Mouse (Mus musculus) splenic B cell, adult 2 months (primary cell): ENCODE measurements at regions not wholly inside any gene's neighbourhood (a gene's known extent, or its start where the extent isn't known, plus 50 kb on each side); places are given as distances from the start of the nearest gene placed in this dataset.

Experiments used
- DNase-seq: peaks from one replicate; pipeline ENCODE4 v3.0.0-alpha.2; 2011; ENCODE audit warnings: low read depth, low spot score
- H3K27me3 ChIP-seq: 2 replicates; pipeline ENCODE4 v1.6.1; 2012; ENCODE audit warnings: mild to moderate bottlenecking, low read length, moderate library complexity, mixed read lengths; ENCODE audit not compliant: control insufficient read depth, poor library complexity, insufficient read depth, severe bottlenecking
- H3K36me3 ChIP-seq: 2 replicates; pipeline ENCODE4 v1.6.1; 2012; ENCODE audit warnings: mild to moderate bottlenecking, low read length, moderate library complexity, mixed read lengths; ENCODE audit not compliant: control insufficient read depth, poor library complexity, insufficient read depth, severe bottlenecking

- no peaks in the 10 kb centered on the region; the same call in 1 of the 2 replicates for H3K27me3 ChIP-seq
- no peak for DNase-seq
These were observed 77.5 kb upstream of the Prep start for GRCm38 (mm10) chr10:44989539-44989938.

GRCm38 (mm10) chr10:44988756-44989155 is 78.2 kb upstream of the Prep start:
- no peaks in the 10 kb centered on the region for H3K36me3 ChIP-seq
- H3K27me3 ChIP-seq = no peaks in the 10 kb centered on the region; the same call in 1 of the 2 replicates
- DNase-seq = no peak

More at GRCm38 (mm10) chr10:44989539-44989938, 77.5 kb upstream of the Prep start:
- H3K36me3 ChIP-seq = no peaks in the 10 kb centered on the region

GRCm38 (mm10) chr10:44987615-44988014 is 79.4 kb upstream of the Prep start:
- no peaks in the 10 kb centered on the region; the same call in 1 of the 2 replicates for H3K27me3 ChIP-seq
- DNase-seq = no peak
- no peaks in the 10 kb centered on the region for H3K36me3 ChIP-seq

- no peaks in the 10 kb centered on the region for H3K36me3 ChIP-seq
- H3K27me3 ChIP-seq = peaks cover 2% of the 10 kb centered on the region; the same call in 1 of the 2 replicates
- no peak for DNase-seq
These were observed 85.1 kb upstream of the Prep start for GRCm38 (mm10) chr10:44981913-44982312.

GRCm38 (mm10) chr10:44976815-44977214 is 90.2 kb upstream of the Prep start:
- peaks cover 2% of the 10 kb centered on the region; the same call in 1 of the 2 replicates for H3K27me3 ChIP-seq
- DNase-seq = no peak
- no peaks in the 10 kb centered on the region for H3K36me3 ChIP-seq

GRCm38 (mm10) chr10:44971911-44972310 is 95.1 kb upstream of the Prep start:
- no peak for DNase-seq
- Histone ChIP-seq H3K36me3 (no peaks in the 10 kb centered on the region), H3K27me3 (no peaks in the 10 kb centered on the region)

- no peak for DNase-seq
- Histone ChIP-seq H3K27me3 (no peaks in the 10 kb centered on the region; the same call in 1 of the 2 replicates), H3K36me3 (no peaks in the 10 kb centered on the region)
These were observed 107.0 kb upstream of the Prep start for GRCm38 (mm10) chr10:44959968-44960367.

- Histone ChIP-seq H3K27me3 (no peaks in the 10 kb centered on the region; the same call in 1 of the 2 replicates), H3K36me3 (no peaks in the 10 kb centered on the region)
- no peak for DNase-seq
These were observed 121.7 kb upstream of the Prep start for GRCm38 (mm10) chr10:44945205-44945725.

- no peak for DNase-seq
- Histone ChIP-seq H3K27me3 (no peaks in the 10 kb centered on the region), H3K36me3 (no peaks in the 10 kb centered on the region)
These were observed 127.6 kb upstream of the Prep start for GRCm38 (mm10) chr10:44939403-44939802.

- no peak for DNase-seq
- Histone ChIP-seq H3K36me3 (no peaks in the 10 kb centered on the region), H3K27me3 (no peaks in the 10 kb centered on the region)
These were observed 130.0 kb upstream of the Prep start for GRCm38 (mm10) chr10:44936976-44937500.

GRCm38 (mm10) chr10:44930796-44931195 is 136.2 kb upstream of the Prep start:
- Histone ChIP-seq H3K27me3 (no peaks in the 10 kb centered on the region), H3K36me3 (no peaks in the 10 kb centered on the region)
- no peak for DNase-seq

- Histone ChIP-seq H3K27me3 (no peaks in the 10 kb centered on the region), H3K36me3 (no peaks in the 10 kb centered on the region)
- no peak for DNase-seq
These were observed 153.1 kb upstream of the Prep start for GRCm38 (mm10) chr10:44913751-44914388.

- Histone ChIP-seq H3K27me3 (no peaks in the 10 kb centered on the region), H3K36me3 (no peaks in the 10 kb centered on the region)
- DNase-seq = no peak
These were observed 162.5 kb upstream of the Prep start for GRCm38 (mm10) chr10:44904520-44904919.

- no peaks in the 10 kb centered on the region for H3K27me3 ChIP-seq
- H3K36me3 ChIP-seq = no peaks in the 10 kb centered on the region
- no peak for DNase-seq
These were observed 165.8 kb upstream of the Prep start for GRCm38 (mm10) chr10:44901203-44901602.

GRCm38 (mm10) chr10:44892124-44892523 is 174.9 kb upstream of the Prep start:
- no peak for DNase-seq
- Histone ChIP-seq H3K36me3 (no peaks in the 10 kb centered on the region), H3K27me3 (no peaks in the 10 kb centered on the region)
